Mouse (Mus musculus) right cerebral cortex, postnatal 10 days (tissue): ENCODE measurements around the gene Mpzl3.

ENCODE experiments used
- DNase-seq, 2 experiments: peaks; one replicate each; pipeline ENCODE4 v3.0.0; 2021; ENCODE audit warnings: low spot score in 2 of 2

Mpzl3 gene

DNA sequence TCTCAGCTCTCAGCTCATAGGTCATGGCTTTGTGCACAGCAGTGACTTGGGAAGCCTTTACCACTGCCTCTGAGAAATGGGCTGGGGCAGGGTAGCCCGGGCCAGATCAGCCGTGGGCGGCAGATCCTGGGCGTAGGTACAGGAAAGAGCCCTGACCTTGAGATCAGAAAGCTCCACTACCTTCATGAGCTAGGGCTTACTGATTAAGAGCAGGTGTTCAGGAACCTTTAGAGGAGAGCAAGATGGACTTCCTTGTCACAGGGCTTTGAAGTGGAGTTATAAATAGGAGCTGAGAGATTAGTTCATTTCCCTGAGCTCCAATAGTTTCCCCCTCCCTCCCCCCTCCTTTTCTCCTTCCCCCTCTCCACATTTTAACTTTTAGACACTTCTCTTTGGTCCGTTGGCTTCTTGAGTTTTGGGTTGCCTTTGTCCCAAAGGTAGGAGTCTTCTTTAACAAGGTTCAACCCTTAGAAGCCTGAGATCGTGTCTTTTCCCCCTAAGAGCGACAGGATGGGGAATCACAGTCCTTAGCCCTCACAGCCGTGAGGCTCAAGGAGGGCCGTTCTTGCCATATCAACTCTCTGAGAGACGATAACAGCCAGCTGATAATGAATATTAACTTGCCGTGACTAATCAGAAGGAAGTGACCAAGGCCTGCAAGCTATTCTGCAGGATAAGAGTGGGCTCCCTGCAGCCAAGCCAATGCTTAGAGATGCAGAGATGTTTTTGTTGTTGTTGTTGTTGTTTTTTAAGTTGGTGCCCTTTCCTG is 48.4 kb downstream of the Mpzl3 start:
- no peak for DNase-seq

GRCm38 (mm10) chr9:45105596-45106374 is 50.8 kb downstream of the Mpzl3 start:
- DNase-seq, result no peak

DNA sequence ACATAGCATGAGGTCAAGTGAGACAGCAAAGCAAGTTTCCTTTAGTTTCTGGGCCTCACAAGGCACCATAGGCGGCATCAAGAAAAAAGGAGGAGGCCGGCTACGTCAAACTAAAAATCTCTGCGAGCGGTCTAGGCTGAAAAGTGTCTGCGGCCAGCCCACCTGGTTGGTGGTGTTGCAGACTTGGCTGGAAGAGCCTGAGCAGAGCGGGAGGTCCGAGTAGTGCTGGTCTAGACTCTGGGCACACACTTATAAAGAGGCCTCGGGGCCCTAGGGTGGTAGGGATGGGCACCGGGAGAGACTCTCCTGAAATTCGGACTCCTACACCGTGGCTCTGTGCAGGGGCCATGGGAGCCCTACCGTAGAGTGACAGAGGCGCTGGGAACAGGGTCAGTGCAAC is 60.7 kb downstream of the Mpzl3 start:
- DNase-seq, result peak; percentile 79 to 84

DNA sequence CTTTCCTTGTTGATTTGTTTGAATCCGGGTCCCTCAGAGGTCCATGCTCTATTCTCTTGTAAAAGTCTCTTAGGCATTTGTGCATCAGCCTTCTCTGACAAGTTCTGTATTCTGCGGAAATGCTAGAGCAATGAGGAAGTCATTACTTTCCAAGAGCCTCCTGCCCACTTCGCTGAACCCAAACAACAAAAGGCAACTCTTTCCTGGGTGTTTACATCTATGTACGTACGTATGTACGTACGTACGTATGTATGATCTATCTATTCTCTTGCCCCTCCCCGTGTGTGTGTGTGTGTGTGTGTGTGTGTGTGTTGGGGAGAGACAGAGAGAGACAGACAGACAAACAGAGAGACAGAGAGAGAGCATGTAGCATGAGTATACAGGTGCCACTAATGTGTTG is 61.8 kb downstream of the Mpzl3 start:
- no peak for DNase-seq

- DNase-seq, result peak; percentile 46 to 47
These were observed 62.9 kb downstream of the Mpzl3 start, which contains the start of gene Scn2b for GRCm38 (mm10) chr9:45117741-45118431. Gene Scn2b, plus strand, starts transcription at chr9:45117782.

DNA sequence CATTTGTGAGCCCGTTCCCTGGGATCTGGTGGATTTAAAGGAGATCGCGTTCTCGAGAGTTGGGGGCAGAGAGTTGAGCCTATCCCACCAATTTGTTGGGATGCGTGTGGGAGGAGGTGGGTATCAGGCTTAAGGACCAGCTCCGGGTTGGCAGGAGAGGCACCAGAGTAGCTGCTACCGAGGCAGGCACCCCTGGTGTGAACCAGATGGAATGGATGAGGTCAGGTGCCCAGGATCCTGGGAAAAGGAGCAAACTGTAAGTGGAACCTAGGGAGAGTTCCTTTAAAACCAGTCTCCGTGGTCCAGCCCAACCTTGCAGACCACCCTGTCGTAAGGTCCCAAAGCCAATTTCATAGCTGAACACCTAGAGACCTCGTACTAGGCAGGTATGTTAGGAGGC is 63.6 kb downstream of the Mpzl3 start:
- peak in 1 of 2 experiments; percentile 40 for DNase-seq

DNA sequence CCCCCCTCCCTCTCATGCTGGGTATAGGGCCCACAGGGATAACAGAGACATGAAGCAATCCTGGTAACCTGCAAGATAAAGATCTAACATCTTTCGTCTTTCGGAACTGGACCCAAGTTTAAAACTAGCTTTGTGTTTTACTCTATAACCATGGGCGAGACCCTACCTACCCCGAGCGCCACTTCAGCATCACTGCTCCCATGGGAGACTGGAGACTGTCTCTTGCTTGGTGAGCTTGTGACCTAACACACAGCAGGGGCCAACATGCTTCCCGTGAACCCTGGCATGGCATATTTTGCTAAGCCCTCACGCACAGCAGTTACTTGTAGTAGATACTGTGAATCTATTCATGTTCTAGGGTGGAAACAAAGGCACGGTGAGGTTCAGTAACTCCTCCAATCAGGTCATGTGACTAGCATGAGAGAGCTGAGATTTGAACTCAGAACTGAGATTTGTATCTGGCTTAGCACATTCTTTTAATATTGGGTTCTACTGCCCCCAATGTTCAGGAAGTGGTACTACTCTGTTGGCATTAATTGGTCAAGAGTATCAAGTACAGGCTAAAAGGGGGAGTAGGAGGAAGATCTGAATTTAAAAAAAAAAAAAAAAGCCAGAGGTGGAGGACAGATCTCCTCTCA is 64.4 kb downstream of the Mpzl3 start:
- DNase-seq, result no peak

DNA sequence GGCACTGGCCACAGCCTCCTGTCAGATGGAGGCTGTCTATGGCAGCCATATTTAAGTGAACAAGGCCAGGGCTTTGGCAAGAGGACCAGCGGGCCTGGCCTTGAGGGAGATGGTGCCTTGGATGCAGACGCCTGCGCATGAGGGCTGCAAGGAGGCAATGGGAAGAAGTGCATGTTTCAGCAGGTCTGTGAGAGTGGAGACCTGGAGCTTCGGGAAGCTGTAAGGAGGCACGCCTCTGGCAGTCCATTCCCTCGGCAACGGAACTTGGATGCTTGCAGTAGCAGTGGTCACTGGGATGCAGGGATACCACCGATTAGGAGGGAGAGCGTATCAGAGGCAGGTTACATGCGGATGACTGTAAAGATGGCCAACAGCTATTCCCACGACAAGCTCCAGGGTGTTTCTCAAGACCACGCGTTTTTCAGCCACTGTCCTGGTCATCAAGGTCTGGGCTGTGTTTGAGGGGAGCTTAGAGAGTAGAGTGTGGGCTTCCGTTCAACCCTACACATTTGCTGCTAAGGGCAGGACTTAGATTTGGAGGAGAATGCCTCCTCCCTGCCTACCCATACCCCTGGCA is 65.1 kb downstream of the Mpzl3 start:
- DNase-seq, result peak in 1 of 2 experiments; percentile 25

- peak in 1 of 2 experiments; percentile 21 for DNase-seq
These were observed 65.6 kb downstream of the Mpzl3 start for GRCm38 (mm10) chr9:45120567-45120966.

DNA sequence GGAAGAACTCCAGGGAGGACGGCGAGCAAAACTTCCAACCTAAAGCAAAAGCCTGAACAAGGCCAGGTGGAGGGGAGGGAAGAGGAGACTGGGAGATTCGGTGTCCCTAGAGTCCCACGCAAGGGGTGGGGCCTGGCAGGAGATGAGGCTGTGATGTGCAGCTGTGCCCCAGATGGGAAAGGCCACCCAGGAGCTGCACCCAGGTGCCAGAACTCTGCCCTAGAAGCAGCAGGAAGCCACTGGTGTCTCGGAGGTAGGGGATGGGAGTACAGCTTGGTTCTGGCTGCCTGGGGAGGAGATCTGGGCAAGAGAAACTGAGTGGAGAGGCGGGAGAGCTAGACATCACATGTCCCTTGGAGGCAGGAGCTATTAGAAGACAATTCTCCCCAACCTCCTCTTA is 66.0 kb downstream of the Mpzl3 start:
- peak in 1 of 2 experiments; percentile 39 for DNase-seq

DNA sequence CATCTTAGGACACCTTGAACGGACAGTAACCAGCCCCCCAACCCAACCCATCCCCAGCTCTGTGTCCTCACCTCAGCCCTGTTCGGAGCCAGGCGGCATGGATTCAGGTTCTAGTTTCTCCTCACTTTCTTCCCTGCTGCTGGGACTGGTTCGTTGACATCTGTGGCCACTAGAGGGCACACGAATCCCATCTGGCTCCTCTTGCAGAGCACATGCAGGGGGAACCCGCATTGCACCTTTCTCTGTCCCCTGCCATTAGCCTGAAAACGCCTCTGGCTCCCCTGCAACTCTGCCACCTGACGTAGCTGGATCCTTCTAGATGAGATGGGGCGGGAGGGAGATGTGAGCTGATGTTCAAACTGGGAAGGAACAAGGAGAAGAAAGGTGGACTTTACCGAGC is 66.8 kb downstream of the Mpzl3 start:
- DNase-seq, result peak; percentile 87 to 89

DNA sequence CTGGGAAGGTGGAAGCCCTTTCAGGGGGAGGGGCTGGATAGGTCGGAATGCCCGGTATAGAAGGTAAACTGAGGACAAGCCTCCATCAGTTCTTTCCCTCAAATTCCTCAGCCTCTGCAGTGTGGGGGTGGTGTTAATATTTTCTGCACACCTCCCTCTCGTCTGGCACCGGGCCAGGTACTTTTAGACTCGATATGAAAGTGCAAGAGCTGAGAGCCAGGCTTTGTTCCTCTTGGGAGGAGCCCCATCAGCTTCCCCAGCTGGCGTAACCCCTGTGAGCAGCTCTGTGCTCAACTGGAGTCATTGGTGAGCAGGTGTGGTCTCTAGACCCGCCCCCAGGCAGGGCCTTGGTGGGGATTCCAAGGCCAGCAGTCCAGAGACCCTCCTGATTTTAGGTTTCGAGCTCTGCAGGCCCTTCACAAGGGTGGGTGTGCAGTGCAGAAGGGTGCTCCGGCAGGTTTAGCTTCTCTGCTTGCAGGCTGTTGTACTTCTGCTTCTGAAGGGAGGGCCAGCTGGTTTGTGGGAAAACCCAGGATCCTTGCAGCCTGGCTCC is 67.3 kb downstream of the Mpzl3 start:
- DNase-seq, result peak; percentile 84 to 87

- no peak for DNase-seq
These were observed 70.2 kb downstream of the Mpzl3 start for GRCm38 (mm10) chr9:45125211-45125610.

- DNase-seq, result no peak
These were observed 72.0 kb downstream of the Mpzl3 start for GRCm38 (mm10) chr9:45126941-45127340.
